ENCODE assay signal across 10 mouse cellular contexts in genomic region chr1:193751819-193752251, GRCm38 (mm10).
A peak's percentile ranks its signal among the peaks of the same experiment; 100 is the strongest.
DNase-seq lines count a peak whose midpoint lies in the region; ATAC-seq and TF ChIP-seq lines count a peak whose summit lies in the region.
"Had no signal": no experiment of that assay in that cellular context is flagged by ENCODE, and none has a peak within 500 bp of the region (broad histone marks: within the 10 kb centered on the region; RNA-seq: fewer than 3 reads in every experiment).

No protein-coding gene starts in this region.

- ATAC-seq in kidney, postnatal 0 days (replicated peaks; ENCODE audit: low FRiP score, low read depth) = no peak
- ATAC-seq in Patski = peak; percentile 65
- no peak for ATAC-seq in inflammation-experienced regulatory T-cells, adult 6 months
- ATAC-seq: intestine, embryonic 16.5 days had no signal

- no peak overlapping the region for H3K4me3 ChIP-seq in kidney, postnatal 0 days (replicated peaks; ENCODE audit: low read depth, low read length)
- H3K4me3 ChIP-seq: limb, embryonic 13.5 days had no signal

- 29% methylated on average over 4 of the region's 4 CpGs for WGBS in kidney, postnatal 0 days

- POLR2A ChIA-PET in Patski (lab: Charles Lee) = no interaction called here

- no peaks in the 10 kb centered on the region for H3K36me3 ChIP-seq in kidney, postnatal 0 days (ENCODE audit: insufficient read depth, low read length)
- H3K36me3 ChIP-seq: limb, embryonic 13.5 days had no signal

- in situ Hi-C loops in Patski (cut with MboI; ENCODE audit: low pct_unique_long_range_greater_than_20kb) = no loop called here

- TF ChIP-seq CTCF in kidney, postnatal 0 days (IDR thresholded peaks at IDR 0.05; ENCODE audit: low read depth) = no peak
- TF ChIP-seq CTCF in Patski (IDR thresholded peaks at IDR 0.05) = no peak

- DNase-seq in kidney, postnatal 0 days (ENCODE audit: low spot score) = peak; percentile 24
- DNase-seq in kidney, adult 9 months = no peak
- DNase-seq in Patski (ENCODE audit: low read depth, low spot score) = peak; percentile 30
- peak; percentile 69 for DNase-seq in cerebellum, adult 8-10 months
- DNase-seq in left cerebral cortex, postnatal 4 days = peak; percentile 25
- no peak for DNase-seq in adrenal gland, postnatal 10 days
- DNase-seq: retina, postnatal 1 day had no signal

- H3K27me3 ChIP-seq in kidney, postnatal 0 days (ENCODE audit: insufficient read depth, low read length) = no peaks in the 10 kb centered on the region
- no peaks in the 10 kb centered on the region for H3K27me3 ChIP-seq in Patski
- H3K27me3 ChIP-seq: limb, embryonic 13.5 days had no signal

- no peak overlapping the region for H3K27ac ChIP-seq in kidney, postnatal 0 days
- H3K27ac ChIP-seq: limb, embryonic 13.5 days had no signal

- no peak overlapping the region for H3K4me2 ChIP-seq in kidney, postnatal 0 days (ENCODE audit: low read length)
- H3K4me2 ChIP-seq: limb, embryonic 13.5 days had no signal

- no peaks in the 10 kb centered on the region for H3K9me3 ChIP-seq in kidney, postnatal 0 days (replicated peaks; ENCODE audit: low read length)
- H3K9me3 ChIP-seq: limb, embryonic 13.5 days had no signal

- no peak overlapping the region for H3K9ac ChIP-seq in kidney, postnatal 0 days (ENCODE audit: low read depth, low read length)
- H3K9ac ChIP-seq: limb, embryonic 13.5 days had no signal

- H3K4me1 ChIP-seq in kidney, postnatal 0 days (replicated peaks; ENCODE audit: insufficient read depth, low read length) = no peaks in the 10 kb centered on the region
- H3K4me1 ChIP-seq: limb, embryonic 13.5 days had no signal

- CTCF ChIA-PET in Patski (lab: Charles Lee) = no interaction called here

- intact Hi-C loops in left cerebral cortex, postnatal 4 days (cut with DNase I) = no loop called here

Comparison
In these comparisons a context has a peak if more than half of its experiments do, and no peak if none do; other contexts are left out.
1. DNase-seq: peak in kidney, postnatal 0 days (single experiment), Patski (single experiment), cerebellum, adult 8-10 months (single experiment) and left cerebral cortex, postnatal 4 days (single experiment); none in kidney, adult 9 months (single experiment) and adrenal gland, postnatal 10 days (single experiment).